Mouse (Mus musculus) neural tube, embryonic 11.5 days (tissue): Measurements from ENCODE around the gene Plin4. TPM values are rescaled to one million over a fixed set of nuclear protein-coding genes. Genes with fewer than 3 reads are reported as not detected.

Experiments
- ATAC-seq: fragments of 200-750 bp; cut with Nextera tagmentation; 2 replicates; pipeline ENCODE4 v1.8.0; 2017; ENCODE audit warnings: moderate number of reproducible peaks, mild to moderate bottlenecking, moderate TSS enrichment, moderate library complexity; ENCODE audit not compliant: insufficient read depth, low FRiP score, low TSS enrichment
- DNase-seq: peaks from one replicate; pipeline ENCODE4 v3.0.0-alpha.2; 2015; ENCODE audit warnings: low spot score
- H3K27ac ChIP-seq: fragments of 300-500 bp; sonication (generic); 2 replicates; pipeline ENCODE4 v1.5.1; 2014; ENCODE audit warnings: low read depth, mild to moderate bottlenecking, low read length
- H3K27me3 ChIP-seq: fragments of 300-500 bp; sonication (generic); 2 replicates; pipeline ENCODE4 v1.6.1; 2014; ENCODE audit warnings: mild to moderate bottlenecking, low read length, mixed read lengths; ENCODE audit not compliant: control insufficient read depth, insufficient read depth
- H3K36me3 ChIP-seq: fragments of 300-500 bp; sonication (generic); 2 replicates; pipeline ENCODE4 v1.6.1; 2014; ENCODE audit warnings: mild to moderate bottlenecking, low read length, moderate library complexity, mixed read lengths; ENCODE audit not compliant: control insufficient read depth, insufficient read depth
- H3K4me1 ChIP-seq: fragments of 300-500 bp; sonication (generic); 2 replicates; pipeline ENCODE4 v1.6.1; 2014; ENCODE audit warnings: low read length, mixed read lengths; ENCODE audit not compliant: control insufficient read depth, insufficient read depth
- H3K4me2 ChIP-seq: fragments of 300-500 bp; sonication (generic); 2 replicates; pipeline ENCODE4 v1.6.1; 2014; ENCODE audit warnings: low read depth, mild to moderate bottlenecking, moderate library complexity
- H3K4me3 ChIP-seq: fragments of 300-500 bp; sonication (generic); 2 replicates; pipeline ENCODE4 v1.5.1; 2014; ENCODE audit warnings: low read depth, low read length
- H3K9ac ChIP-seq: fragments of 300-500 bp; sonication (generic); 2 replicates; pipeline ENCODE4 v1.6.1; 2014; ENCODE audit warnings: mild to moderate bottlenecking, low read length
- H3K9me3 ChIP-seq: fragments of 300-500 bp; sonication (generic); 2 replicates; pipeline ENCODE4 v1.6.1; 2016; ENCODE audit warnings: low read length; ENCODE audit not compliant: control insufficient read depth
- WGBS: fragments of 180-500 bp; shearing (Covaris S2); extraction: QIAGEN DNeasy Blood & Tissue Kit; methylation state at CpG from one replicate; pipeline ENCODE4 v1.1.7; 2014; 5-methylcytosine and 5-hydroxymethylcytosine counted together
- polyA plus RNA-seq: library from polyadenylated mRNA; unstranded; fragments of >200 nt; fragmentation: Nextera tagmentation; extraction: Ambion mirVana; gene quantifications from 2 replicates; pipeline ENCODE4 v1.2.1, GENCODE M21; 2014

Plin4 gene
- 0.13 TPM in 1 of 2 replicates, not detected in the other for polyA plus RNA-seq

GRCm38 (mm10) chr17:56109219-56110051, at the start of gene Plin4:
TSS of gene Plin4 (minus strand) at chr17:56109803.
- 63% methylated on average over 10 of the region's 10 CpGs for WGBS
- Histone ChIP-seq H3K9me3 (no peaks in the 10 kb centered on the region), H3K36me3 (no peaks in the 10 kb centered on the region), H3K4me2 (no peak within 1 kb of the TSS), H3K9ac (no peak within 1 kb of the TSS), H3K27ac (no peak within 1 kb of the TSS), H3K27me3 (no peaks in the 10 kb centered on the region), H3K4me3 (no peak within 1 kb of the TSS), H3K4me1 (no peaks in the 10 kb centered on the region)
- DNase-seq, result no peak
- ATAC-seq, result no peak

GRCm38 (mm10) chr17:56153643-56154042, 44.0 kb upstream of the Plin4 start:
- Histone ChIP-seq H3K9ac (no peak overlapping the region), H3K4me1 (peaks cover 7% of the 10 kb centered on the region; the same call in 1 of the 2 replicates), H3K27me3 (peaks cover 20% of the 10 kb centered on the region), H3K4me3 (no peak overlapping the region), H3K4me2 (no peak overlapping the region), H3K27ac (no peak overlapping the region), H3K36me3 (no peaks in the 10 kb centered on the region), H3K9me3 (no peaks in the 10 kb centered on the region)
- ATAC-seq (peak; percentile 74; the same call in 1 of the 2 replicates), DNase-seq (peak; percentile 83)
- WGBS, result 47% methylated on average over 9 of the region's 9 CpGs

- no peak for DNase-seq
- ATAC-seq, result no peak
These were observed 40.3 kb upstream of the Plin4 start for GRCm38 (mm10) chr17:56149897-56150296.

GRCm38 (mm10) chr17:56148790-56149618, 39.4 kb upstream of the Plin4 start:
- 2% methylated on average over 30 of the region's 30 CpGs for WGBS
- Histone ChIP-seq H3K4me3 (0 out of 2 replicates have a peak overlapping the region, but pooled peaks have one; percentile 19), H3K27ac (no peak overlapping the region), H3K4me2 (peak overlapping the region; percentile 41), H3K27me3 (peaks cover 33% of the 10 kb centered on the region), H3K4me1 (peaks cover 6% of the 10 kb centered on the region; the same call in 1 of the 2 replicates), H3K9ac (peak overlapping the region; percentile 31), H3K36me3 (no peaks in the 10 kb centered on the region), H3K9me3 (no peaks in the 10 kb centered on the region)
- 0 out of 2 replicates have a peak, but pooled peaks have one; percentile 1 for ATAC-seq
- DNase-seq, result no peak

More at GRCm38 (mm10) chr17:56149897-56150296, 40.3 kb upstream of the Plin4 start:
- H3K9me3 ChIP-seq, result no peaks in the 10 kb centered on the region
- H3K4me1 ChIP-seq, result peaks cover 7% of the 10 kb centered on the region; the same call in 1 of the 2 replicates
- no peak overlapping the region for H3K27ac ChIP-seq
- H3K36me3 ChIP-seq, result no peaks in the 10 kb centered on the region
- H3K27me3 ChIP-seq, result peaks cover 33% of the 10 kb centered on the region
- no peak overlapping the region for H3K9ac ChIP-seq
- H3K4me3 ChIP-seq, result no peak overlapping the region
- H3K4me2 ChIP-seq, result no peak overlapping the region
- 42% methylated on average over 2 of the region's 2 CpGs for WGBS

GRCm38 (mm10) chr17:56148280-56148679, 38.7 kb upstream of the Plin4 start:
- 0 out of 2 replicates have a peak overlapping the region, but pooled peaks have one; percentile 19 for H3K4me3 ChIP-seq
- WGBS, result 17% methylated on average over 9 of the region's 9 CpGs
- no peak overlapping the region for H3K27ac ChIP-seq
- H3K27me3 ChIP-seq, result peaks cover 33% of the 10 kb centered on the region
- H3K9me3 ChIP-seq, result no peaks in the 10 kb centered on the region
- H3K4me2 ChIP-seq, result no peak overlapping the region; the same call in 1 of the 2 replicates
- ATAC-seq, result no peak
- no peak for DNase-seq
- H3K36me3 ChIP-seq, result no peaks in the 10 kb centered on the region
- H3K4me1 ChIP-seq, result no peaks in the 10 kb centered on the region
- no peak overlapping the region; the same call in 1 of the 2 replicates for H3K9ac ChIP-seq

- Histone ChIP-seq H3K9me3 (no peaks in the 10 kb centered on the region), H3K4me1 (peaks cover 2% of the 10 kb centered on the region), H3K27me3 (peaks cover 33% of the 10 kb centered on the region), H3K27ac (no peak overlapping the region), H3K36me3 (no peaks in the 10 kb centered on the region), H3K4me2 (no peak overlapping the region), H3K9ac (no peak overlapping the region), H3K4me3 (no peak overlapping the region)
- 58% methylated on average over 12 of the region's 12 CpGs for WGBS
- DNase-seq, result no peak
- no peak for ATAC-seq
These were observed 37.8 kb upstream of the Plin4 start for GRCm38 (mm10) chr17:56147420-56147819.

- WGBS, result 18% methylated on average over 9 of the region's 9 CpGs
- Histone ChIP-seq H3K9me3 (no peaks in the 10 kb centered on the region), H3K4me1 (peaks cover 8% of the 10 kb centered on the region)
These were observed 36.5 kb upstream of the Plin4 start for GRCm38 (mm10) chr17:56146131-56146530.

GRCm38 (mm10) chr17:56144546-56144945, 34.9 kb upstream of the Plin4 start:
- H3K9ac ChIP-seq, result no peak overlapping the region
- peaks cover 49% of the 10 kb centered on the region for H3K27me3 ChIP-seq
- DNase-seq (no peak), ATAC-seq (no peak)
- no peak overlapping the region for H3K4me3 ChIP-seq
- no peaks in the 10 kb centered on the region for H3K9me3 ChIP-seq
- H3K27ac ChIP-seq, result no peak overlapping the region
- no peaks in the 10 kb centered on the region for H3K36me3 ChIP-seq
- H3K4me1 ChIP-seq, result peaks cover 9% of the 10 kb centered on the region
- H3K4me2 ChIP-seq, result no peak overlapping the region
- 77% methylated on average over 9 of the region's 9 CpGs for WGBS

More at GRCm38 (mm10) chr17:56146131-56146530, 36.5 kb upstream of the Plin4 start:
- ATAC-seq (no peak), DNase-seq (no peak)
- H3K4me2 ChIP-seq, result no peak overlapping the region
- H3K36me3 ChIP-seq, result no peaks in the 10 kb centered on the region
- H3K9ac ChIP-seq, result no peak overlapping the region
- H3K27me3 ChIP-seq, result peaks cover 42% of the 10 kb centered on the region
- no peak overlapping the region for H3K4me3 ChIP-seq
- no peak overlapping the region for H3K27ac ChIP-seq
